Mouse (Mus musculus) ZHBTc4 (cell line): Measurements from ENCODE around the gene Rhoc.
"Not testable (repeated sequence)": the region's sequence is repeated elsewhere in the genome, so short reads cannot be mapped to it uniquely, and the experiment has no call there.

Experiments used
- DNase-seq: peaks from one replicate; pipeline ENCODE4 v3.0.0-alpha.2; 2011; ENCODE audit warnings: low read depth, low spot score

The Rhoc gene

GRCm38 (mm10) chr3:104785284-104785683 lies 2.9 kb upstream of the Rhoc start:
- DNase-seq, result no peak

- DNase-seq, result peak; percentile 72
Measured at GRCm38 (mm10) chr3:104788561-104789311, 561 bp downstream of the Rhoc start.

DNA sequence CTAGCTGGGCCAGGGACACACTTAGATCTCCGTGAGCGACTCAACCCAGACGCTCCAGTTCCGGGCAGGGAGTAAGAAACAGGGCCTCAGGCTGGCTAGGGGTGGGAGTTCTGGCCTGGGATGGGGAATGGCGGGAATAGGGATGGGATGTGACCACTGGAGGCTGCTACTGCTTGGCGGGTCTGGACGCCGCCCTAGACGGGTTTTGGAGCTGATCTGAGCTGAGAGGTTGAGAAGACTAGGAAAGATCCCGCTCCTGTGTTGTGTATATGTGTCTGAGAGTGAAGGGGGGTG lies 1.1 kb downstream of the Rhoc start:
- peak; percentile 59 for DNase-seq

GRCm38 (mm10) chr3:104789822-104790221 lies 1.6 kb downstream of the Rhoc start:
- no peak for DNase-seq

GRCm38 (mm10) chr3:104790401-104790937 lies 2.3 kb downstream of the Rhoc start:
- DNase-seq, result peak; percentile 62

GRCm38 (mm10) chr3:104791017-104791416 lies 2.8 kb downstream of the Rhoc start:
- no peak for DNase-seq

DNA sequence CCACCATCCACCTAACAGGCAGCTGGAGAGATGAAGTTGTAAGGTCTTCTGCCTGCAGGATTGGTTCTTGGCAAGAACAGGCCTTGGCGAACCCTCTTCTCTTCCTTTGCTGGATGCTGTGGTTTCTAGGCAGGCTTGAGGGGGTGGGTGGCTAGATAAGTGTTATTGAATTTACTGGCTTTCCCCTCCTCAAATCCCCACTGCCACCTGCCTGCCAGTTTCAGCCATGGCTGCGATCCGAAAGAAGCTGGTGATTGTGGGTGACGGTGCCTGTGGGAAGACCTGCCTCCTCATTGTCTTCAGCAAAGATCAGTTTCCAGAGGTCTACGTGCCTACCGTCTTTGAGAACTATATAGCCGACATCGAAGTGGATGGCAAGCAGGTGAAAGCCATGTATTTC lies 3.5 kb downstream of the Rhoc start:
- no peak for DNase-seq

DNA sequence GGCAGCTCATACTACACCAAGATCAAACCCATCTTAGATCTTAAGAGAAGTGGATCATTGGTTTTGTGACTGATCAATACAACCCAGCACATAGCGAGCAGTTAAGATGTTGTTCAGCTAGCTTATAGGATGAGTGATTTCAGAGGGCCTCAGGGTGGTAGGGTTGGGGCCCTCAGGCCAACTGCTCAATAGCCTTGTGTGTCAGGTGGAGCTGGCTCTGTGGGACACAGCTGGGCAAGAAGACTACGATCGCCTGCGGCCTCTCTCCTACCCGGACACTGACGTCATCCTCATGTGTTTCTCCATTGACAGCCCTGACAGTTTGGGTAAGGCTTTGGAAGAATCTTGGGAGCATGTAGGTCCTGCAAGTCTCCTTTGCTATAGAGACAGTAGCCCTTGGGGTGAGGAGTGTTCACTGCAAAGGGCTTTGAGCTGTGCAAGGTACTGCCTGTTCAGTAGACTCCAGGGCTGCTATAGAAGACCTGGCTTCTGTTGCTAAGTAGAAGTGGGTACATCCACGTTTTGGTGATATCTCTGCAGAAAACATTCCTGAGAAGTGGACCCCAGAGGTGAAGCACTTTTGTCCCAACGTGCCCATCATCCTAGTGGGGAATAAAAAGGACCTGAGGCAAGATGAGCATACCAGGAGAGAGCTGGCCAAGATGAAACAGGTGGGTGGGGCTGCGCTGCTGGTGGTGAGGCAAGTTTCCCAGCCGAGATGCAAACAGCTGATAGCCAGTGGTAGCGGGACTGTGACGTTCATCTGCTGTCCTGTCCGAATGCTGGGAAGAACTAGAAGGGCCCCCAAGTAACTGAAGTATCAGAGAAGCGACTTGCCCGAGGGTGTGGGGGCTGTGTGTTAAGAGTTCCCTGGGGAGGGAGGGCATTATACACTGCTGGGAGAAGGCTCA lies 4.4 kb downstream of the Rhoc start:
- no peak for DNase-seq

- peak; percentile 95 for DNase-seq
Measured at GRCm38 (mm10) chr3:104793871-104794828, 6.0 kb downstream of the Rhoc start.

GRCm38 (mm10) chr3:104794953-104795470 lies 6.8 kb downstream of the Rhoc start:
- DNase-seq, result no peak

- peak; percentile 43 for DNase-seq
Measured at GRCm38 (mm10) chr3:104795661-104796340, 7.6 kb downstream of the Rhoc start.

DNA sequence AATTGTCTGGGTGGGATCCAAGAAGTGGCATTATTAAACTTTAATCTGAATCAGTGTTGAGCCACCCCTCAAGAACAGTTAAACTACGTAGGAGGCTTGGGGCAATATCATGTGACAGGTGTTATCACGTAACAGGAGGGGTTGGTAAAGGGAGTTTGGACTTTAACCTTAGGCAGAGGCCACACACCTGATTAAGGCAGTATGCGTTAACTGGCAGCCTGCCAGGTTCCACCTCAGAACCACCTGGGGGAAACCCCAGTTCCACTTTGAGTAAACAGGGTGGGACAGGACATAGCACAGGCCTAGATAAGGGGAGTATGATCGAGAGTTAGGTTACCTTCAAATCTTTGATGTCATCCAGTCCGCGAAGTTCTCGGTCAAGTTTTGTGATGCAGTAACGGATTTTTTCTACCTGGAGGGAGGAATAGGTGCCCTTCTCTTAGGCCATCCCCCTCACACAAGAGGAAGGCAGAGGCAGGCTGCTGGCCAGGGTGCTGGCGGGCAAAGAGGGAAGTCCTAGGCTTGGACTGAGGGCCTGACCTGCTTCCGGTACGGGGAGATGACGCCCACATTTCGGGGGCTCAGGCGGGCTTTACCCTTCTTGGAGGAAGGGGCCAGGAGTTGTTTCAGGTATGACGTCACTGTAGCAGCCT lies 8.4 kb downstream of the Rhoc start:
- peak; percentile 48 for DNase-seq

- no peak for DNase-seq
Measured at GRCm38 (mm10) chr3:104800681-104801080, 12.5 kb downstream of the Rhoc start.

DNA sequence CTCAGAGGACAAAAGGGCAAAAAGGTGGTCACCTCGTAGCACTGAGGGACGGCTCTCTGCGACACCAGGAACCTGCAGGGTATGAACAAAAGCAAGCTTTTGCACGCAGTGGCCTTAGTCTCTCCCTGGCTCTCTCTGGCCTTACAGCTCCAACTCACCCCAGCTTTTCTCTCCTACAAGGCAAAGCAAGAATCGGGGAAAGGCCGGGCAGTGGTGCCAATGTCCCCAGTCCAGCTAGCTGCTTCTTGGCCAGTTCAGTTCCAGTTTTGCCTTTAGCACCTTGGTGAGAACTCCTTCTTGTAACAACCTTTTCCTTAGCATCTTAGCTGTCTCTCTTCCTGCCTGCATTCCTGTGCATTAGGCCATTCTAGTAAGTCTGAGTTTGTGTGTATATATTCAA lies 13.3 kb downstream of the Rhoc start:
- DNase-seq, result no peak

DNA sequence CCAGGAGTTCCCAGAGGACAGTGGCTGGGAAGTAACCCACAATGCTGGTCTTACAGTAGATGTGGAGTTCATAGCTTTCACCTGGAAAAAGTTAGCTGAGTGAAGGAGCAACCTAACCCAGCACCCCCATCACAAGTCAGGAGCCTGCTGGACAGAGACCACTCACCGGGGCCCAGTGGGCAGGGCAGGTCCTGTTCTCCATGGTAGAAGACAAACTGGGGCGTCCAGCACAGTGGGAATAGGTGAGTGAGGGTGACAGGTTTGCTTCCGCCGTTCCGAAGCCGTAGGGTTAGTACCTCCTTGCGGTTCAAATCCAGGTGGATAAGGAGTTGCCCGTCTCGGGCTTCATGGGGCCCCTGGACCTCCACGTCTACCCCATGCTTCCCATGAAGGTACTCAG lies 16.1 kb downstream of the Rhoc start:
- DNase-seq, result no peak

DNA sequence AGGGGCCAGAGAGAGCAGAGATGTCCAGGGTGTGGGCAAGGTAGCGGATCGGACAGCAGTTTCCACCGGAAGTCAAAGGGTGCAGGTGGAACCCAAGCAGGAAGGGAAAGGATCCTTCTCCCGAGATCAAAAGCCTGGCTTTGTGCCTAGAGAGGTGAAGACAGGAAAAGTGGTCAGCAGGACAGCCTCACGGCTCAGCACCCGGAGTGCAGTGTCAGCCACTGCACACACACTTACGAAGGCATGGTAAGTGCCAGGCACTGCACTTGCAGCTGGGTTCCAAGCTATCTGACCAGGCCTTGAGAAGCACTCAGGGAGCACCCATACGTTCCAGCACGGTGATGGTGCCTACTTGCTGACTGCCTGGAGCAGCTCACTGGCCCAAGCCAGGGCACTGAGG lies 17.4 kb downstream of the Rhoc start:
- DNase-seq, result no peak

- peak; percentile 87 for DNase-seq
Measured at GRCm38 (mm10) chr3:104811752-104812151, 23.6 kb downstream of the Rhoc start.

GRCm38 (mm10) chr3:104812254-104812653 lies 24.1 kb downstream of the Rhoc start:
- DNase-seq, result peak; percentile 51

GRCm38 (mm10) chr3:104813227-104813626 lies 25.1 kb downstream of the Rhoc start:
- not testable (repeated sequence) for DNase-seq

DNA sequence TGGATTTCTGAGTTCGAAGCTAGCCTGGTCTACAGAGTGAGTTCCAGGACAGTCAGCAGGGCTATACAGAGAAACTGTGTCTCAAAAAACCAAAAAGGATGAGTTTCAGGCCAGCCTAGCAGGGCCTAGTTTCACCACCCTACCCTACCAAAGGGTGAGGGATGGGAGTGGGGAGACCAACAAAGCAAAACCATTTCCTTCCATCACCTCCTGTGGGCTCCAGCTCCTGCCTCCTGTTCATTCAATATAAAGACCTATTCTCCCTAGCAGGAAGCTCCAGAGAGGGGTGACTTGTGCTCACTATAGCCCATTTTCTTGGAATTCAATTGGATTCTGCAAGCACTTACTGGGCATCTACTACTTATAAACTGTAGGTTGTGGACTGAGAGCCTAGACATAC lies 26.6 kb downstream of the Rhoc start:
- DNase-seq, result peak; percentile 58
